Mouse (Mus musculus) erythroblast, embryonic 14.5 days (primary cell): ENCODE measurements at regions not wholly inside any gene's neighbourhood (a gene's known extent, or its start where the extent isn't known, plus 50 kb on each side); places are given as distances from the start of the nearest gene placed in this dataset.

Experiments
- GATA1 ChIP-seq: IDR thresholded peaks from 2 replicates; pipeline ENCODE4 v1.6.1; 2012; ENCODE audit warnings: low read length, inconsistent platforms, mixed read lengths
- TAL1 ChIP-seq: IDR thresholded peaks from 3 replicates; pipeline ENCODE4 v1.6.1; 2012; ENCODE audit warnings: low read length, inconsistent platforms, mixed read lengths

DNA sequence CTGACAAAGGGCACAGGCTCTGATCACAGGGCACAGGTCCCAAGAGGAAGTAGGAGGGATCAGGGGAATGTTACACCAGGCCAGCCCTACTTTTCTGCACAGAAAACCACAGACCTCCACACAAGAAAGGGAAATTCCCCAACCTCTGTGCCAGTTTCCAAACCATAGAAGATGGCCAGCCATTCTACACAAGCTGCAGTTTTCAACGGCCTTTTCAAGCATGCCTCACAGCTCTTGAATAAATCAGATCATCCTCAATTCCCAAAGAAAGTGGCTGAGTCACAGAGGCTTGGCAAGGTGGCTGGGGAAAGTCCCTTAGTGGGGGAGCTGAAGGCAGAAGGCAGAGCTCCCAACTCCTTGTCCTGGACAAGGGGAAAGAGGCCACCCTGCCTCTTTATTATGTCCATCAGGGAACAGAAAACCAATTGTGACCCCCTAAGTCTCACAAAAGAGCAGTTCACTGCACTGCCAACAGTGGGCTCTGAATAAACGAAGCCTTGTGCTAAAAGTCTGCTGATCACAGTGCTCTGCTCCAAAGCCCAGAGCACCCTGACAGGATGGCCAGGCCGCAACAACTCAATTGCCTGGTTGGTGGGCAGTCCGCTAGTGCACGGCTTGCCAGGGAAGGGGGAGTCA, 120.0 kb upstream of the Cd180 start:
- TF ChIP-seq GATA1: no peak
- no peak for TF ChIP-seq TAL1
